Mouse (Mus musculus) heart, postnatal 0 days (tissue): ENCODE data around the gene Pex26.

Source experiments
- CTCF ChIP-seq: IDR thresholded peaks from 2 replicates; pipeline ENCODE4 v1.5.1; 2016; ENCODE audit warnings: antibody characterized with exemption, control low read depth, low read depth
- EP300 ChIP-seq: IDR thresholded peaks from 2 replicates; pipeline ENCODE4 v1.6.1; 2016; ENCODE audit warnings: antibody characterized with exemption, low read depth

DNA sequence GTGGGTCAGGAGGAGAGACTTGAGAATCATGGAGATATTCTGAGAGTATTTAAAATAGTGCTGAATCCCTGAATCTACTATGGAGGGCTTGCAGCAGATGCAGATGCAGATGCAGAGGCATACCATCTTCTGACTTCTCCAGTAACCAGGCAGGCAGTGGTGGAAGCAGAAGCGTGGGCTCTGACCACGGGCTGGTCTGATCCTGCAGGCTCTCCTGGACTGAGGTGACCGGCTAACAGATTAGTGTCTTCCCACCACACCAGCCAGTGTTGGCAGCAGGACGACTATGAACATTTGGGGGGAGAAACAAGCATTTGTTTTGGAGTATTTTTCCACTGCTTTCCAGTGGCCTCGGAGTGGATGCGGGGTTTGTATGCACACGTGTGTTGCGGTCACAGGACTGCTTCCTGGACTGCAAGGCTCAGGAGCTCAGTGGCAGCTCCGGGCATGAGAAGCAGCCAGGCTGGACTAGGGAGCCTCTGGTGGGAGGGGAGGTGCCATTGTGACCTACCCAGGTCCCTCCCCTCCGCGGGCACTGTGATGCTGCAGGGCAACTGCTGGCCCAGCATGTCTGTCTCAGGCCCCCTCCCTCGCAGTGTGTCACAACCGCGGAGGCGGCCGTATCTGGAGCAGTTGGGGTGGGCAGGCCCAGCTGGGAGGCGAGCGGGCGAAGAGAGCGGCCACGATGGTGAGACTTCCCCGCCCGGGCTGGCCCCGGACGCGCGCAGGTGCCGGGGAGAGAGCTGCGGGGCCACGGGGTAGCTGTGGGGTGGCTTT is 26.9 kb downstream of the Pex26 start, which contains the start of gene Tuba8:
- TF ChIP-seq CTCF (no peak), EP300 (no peak)
